Mouse (Mus musculus) forebrain, embryonic 15.5 days (tissue): Measurements from ENCODE around the gene Sf3a3. TPM values are rescaled to one million over a fixed set of nuclear protein-coding genes. Genes with fewer than 3 reads are reported as not detected.

Experiments used
- ATAC-seq: fragments of 200-750 bp; cut with Nextera tagmentation; replicated peaks from 2 replicates; pipeline ENCODE4 v1.8.0; 2017; ENCODE audit warnings: mild to moderate bottlenecking, moderate TSS enrichment, moderate library complexity
- H3K27ac ChIP-seq: fragments of 300-500 bp; sonication (generic); replicated peaks from 2 replicates; pipeline ENCODE4 v1.5.1; 2015; ENCODE audit warnings: mild to moderate bottlenecking, inconsistent platforms
- H3K27me3 ChIP-seq: fragments of 300-500 bp; sonication (generic); 2 replicates; pipeline ENCODE4 v1.6.1; 2015; ENCODE audit warnings: inconsistent platforms
- H3K36me3 ChIP-seq: fragments of 300-500 bp; sonication (generic); 2 replicates; pipeline ENCODE4 v1.6.1; 2015; ENCODE audit warnings: mild to moderate bottlenecking, inconsistent platforms
- H3K4me1 ChIP-seq: fragments of 300-500 bp; sonication (generic); 2 replicates; pipeline ENCODE4 v1.6.1; 2015; ENCODE audit warnings: inconsistent platforms
- H3K4me2 ChIP-seq: fragments of 300-500 bp; sonication (generic); replicated peaks from 2 replicates; pipeline ENCODE4 v1.6.1; 2015; ENCODE audit warnings: mild to moderate bottlenecking, inconsistent platforms
- H3K4me3 ChIP-seq: fragments of 300-500 bp; sonication (generic); 2 replicates; pipeline ENCODE4 v1.5.1; 2015; ENCODE audit warnings: mild to moderate bottlenecking, inconsistent platforms
- H3K9ac ChIP-seq: fragments of 300-500 bp; sonication (generic); replicated peaks from 2 replicates; pipeline ENCODE4 v1.6.1; 2015; ENCODE audit warnings: mild to moderate bottlenecking, inconsistent platforms
- H3K9me3 ChIP-seq: fragments of 300-500 bp; sonication (generic); 2 replicates; pipeline ENCODE4 v1.6.1; 2016; ENCODE audit warnings: inconsistent platforms
- whole genome bisulfite sequencing: fragments of 180-500 bp; shearing (Covaris S2); methylation state at CpG from one replicate; pipeline ENCODE4 v1.1.7; 2015; ENCODE audit warnings: mixed read lengths; 5-methylcytosine and 5-hydroxymethylcytosine counted together
- microRNA counts: library from miRNA; unstranded; fragments of <30 nt; microRNA quantifications from one replicate; lab custom pipeline; 2016
- microRNA-seq: library from miRNA; unstranded; fragments of <30 nt; microRNA quantifications from one replicate; pipeline ENCODE4, GENCODE M21; 2016
- polyA plus RNA-seq: library from polyadenylated mRNA; unstranded; fragments of >200 nt; fragmentation: Nextera tagmentation; extraction: Ambion mirVana; gene quantifications from 2 replicates; pipeline ENCODE4 v1.2.1, GENCODE M21; 2015

Gene Sf3a3
- polyA plus RNA-seq, 1 experiment from 2014 or later, result 133 TPM

DNA sequence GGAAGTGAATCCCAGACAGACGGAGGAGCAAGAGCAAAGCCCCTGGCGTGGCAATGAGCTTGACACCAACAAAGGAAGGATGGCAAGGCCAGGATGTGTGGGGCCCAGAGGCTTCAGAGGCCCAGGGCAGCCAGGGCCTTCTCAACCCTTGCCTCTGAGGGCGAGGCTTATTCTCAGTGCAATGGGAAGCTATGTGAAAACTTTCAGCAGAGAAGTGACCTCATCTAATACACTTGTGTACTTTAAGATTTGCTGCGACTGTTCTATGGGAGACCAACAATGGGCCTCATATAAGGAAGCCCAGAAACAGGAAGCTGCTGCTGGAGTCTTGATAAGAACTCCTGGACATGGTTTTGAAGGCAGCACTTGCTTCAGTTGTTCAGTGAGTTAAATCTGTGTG, 57.5 kb downstream of the Sf3a3 start:
- WGBS, result 68% methylated on average over 4 of the region's 4 CpGs
- no peak overlapping the region for H3K27ac ChIP-seq
- no peak for ATAC-seq

DNA sequence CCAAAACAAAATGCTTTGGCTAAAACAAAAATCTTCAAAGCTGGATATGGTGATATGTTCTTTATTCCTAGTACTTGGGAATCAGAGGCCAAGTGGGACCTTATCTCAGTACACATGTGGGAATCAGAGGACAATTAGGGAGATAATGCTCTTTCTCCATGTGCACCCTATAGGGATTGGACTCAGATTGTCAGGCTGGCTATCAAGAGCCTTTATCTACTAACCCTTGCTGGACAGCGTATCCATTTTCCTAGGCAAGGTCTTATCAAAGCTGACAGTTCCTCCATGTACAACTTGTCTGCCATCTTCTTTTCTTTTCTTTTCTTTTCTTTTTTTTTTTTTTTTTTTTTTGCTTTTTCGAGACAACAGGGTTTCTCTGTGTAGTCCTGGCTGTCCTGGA, 58.9 kb downstream of the Sf3a3 start:
- H3K36me3 ChIP-seq, result no peaks in the 10 kb centered on the region
- no peak overlapping the region for H3K4me2 ChIP-seq
- ATAC-seq, result no peak
- 80% methylated on average over 2 of the region's 2 CpGs for WGBS
- no peak overlapping the region for H3K4me3 ChIP-seq
- H3K4me1 ChIP-seq, result no peaks in the 10 kb centered on the region
- H3K9ac ChIP-seq, result no peak overlapping the region
- H3K27ac ChIP-seq, result no peak overlapping the region
- no peaks in the 10 kb centered on the region for H3K9me3 ChIP-seq
- no peaks in the 10 kb centered on the region for H3K27me3 ChIP-seq

More for the DNA sequence above, 57.5 kb downstream of the Sf3a3 start:
- Histone ChIP-seq H3K27me3 (no peaks in the 10 kb centered on the region), H3K4me1 (no peaks in the 10 kb centered on the region), H3K36me3 (no peaks in the 10 kb centered on the region), H3K9me3 (no peaks in the 10 kb centered on the region), H3K4me2 (no peak overlapping the region), H3K4me3 (no peak overlapping the region), H3K9ac (no peak overlapping the region)

DNA sequence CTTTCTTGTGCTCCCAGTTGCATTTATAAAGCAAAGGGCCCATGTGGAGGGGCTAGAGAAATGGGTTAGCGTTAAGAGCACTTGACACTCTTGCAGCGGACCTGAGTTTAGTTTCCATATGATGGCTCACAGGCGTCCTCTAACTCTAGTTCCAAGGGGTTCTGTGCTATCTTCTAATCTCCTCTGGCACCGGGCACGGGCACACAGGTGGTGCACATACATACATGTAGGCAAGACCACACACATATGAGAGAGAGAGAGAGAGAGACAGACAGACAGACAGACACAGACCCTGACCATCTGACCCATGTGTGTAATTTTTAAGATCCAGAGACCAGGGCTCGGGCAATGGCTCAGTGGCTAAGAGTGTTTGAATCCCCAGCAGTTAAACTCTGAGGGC, 59.4 kb downstream of the Sf3a3 start:
- WGBS, result 92% methylated on average over 6 of the region's 6 CpGs
- no peaks in the 10 kb centered on the region for H3K4me1 ChIP-seq
- H3K27me3 ChIP-seq, result no peaks in the 10 kb centered on the region
- no peaks in the 10 kb centered on the region for H3K9me3 ChIP-seq
- no peak overlapping the region for H3K27ac ChIP-seq
- H3K4me2 ChIP-seq, result no peak overlapping the region
- no peak for ATAC-seq
- no peak overlapping the region for H3K9ac ChIP-seq
- no peak overlapping the region for H3K4me3 ChIP-seq
- H3K36me3 ChIP-seq, result no peaks in the 10 kb centered on the region; the same call in 1 of the 2 replicates

DNA sequence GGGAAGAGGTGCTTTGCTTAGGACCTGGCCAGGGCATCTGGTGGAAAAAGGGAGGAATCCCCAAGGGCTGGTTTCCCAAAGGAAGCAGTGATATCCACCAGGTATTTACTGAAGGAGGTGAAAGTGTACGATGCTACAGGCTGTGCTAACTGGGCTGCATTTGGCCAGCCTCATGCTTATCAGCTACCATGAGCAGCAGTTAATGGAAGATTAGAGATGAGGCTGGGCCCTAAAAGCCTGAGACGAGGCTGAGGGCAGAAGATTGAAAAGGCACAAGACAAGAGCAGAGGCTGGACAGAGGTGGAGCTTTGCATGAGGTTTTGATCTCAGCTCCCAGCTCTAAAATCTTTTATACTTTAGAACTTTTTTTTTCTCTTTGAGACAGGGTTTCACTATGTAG, 59.9 kb downstream of the Sf3a3 start:
- Histone ChIP-seq H3K4me2 (no peak overlapping the region), H3K4me3 (no peak overlapping the region), H3K9ac (no peak overlapping the region), H3K36me3 (peaks cover 2% of the 10 kb centered on the region), H3K27ac (no peak overlapping the region), H3K27me3 (no peaks in the 10 kb centered on the region), H3K9me3 (no peaks in the 10 kb centered on the region), H3K4me1 (no peaks in the 10 kb centered on the region)
- WGBS, result 72% methylated on average over 2 of the region's 2 CpGs
- no peak for ATAC-seq

DNA sequence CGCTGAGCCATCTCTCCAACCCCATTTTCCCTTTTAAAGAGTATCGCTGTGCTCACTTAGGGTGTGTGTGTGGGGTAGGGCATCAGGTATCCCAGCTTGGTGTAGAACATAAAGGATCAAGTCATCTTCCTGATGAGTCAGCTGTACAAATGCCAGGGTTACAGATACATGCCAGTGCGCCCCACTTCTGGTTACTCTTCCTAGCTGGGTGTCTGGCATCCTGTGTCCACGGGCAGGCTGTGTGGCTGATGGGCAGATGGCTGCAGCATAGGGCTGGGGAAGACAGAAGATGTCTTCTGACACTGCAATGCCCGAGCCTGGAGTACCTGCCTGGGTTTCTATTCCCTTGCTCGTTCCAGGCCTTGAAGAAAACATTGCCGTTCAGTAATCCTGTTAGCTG, 66.8 kb downstream of the Sf3a3 start:
- H3K4me3 ChIP-seq, result no peak overlapping the region
- peaks cover 37% of the 10 kb centered on the region for H3K36me3 ChIP-seq
- no peak for ATAC-seq
- H3K4me1 ChIP-seq, result no peaks in the 10 kb centered on the region
- H3K27me3 ChIP-seq, result no peaks in the 10 kb centered on the region
- H3K4me2 ChIP-seq, result no peak overlapping the region
- 62% methylated on average over 7 of the region's 7 CpGs for WGBS
- H3K27ac ChIP-seq, result no peak overlapping the region
- no peaks in the 10 kb centered on the region for H3K9me3 ChIP-seq
- no peak overlapping the region for H3K9ac ChIP-seq

MicroRNA genes within 50 kb of the gene (microRNA counts, 519-probe panel; counts per million panel counts)
- microRNA mmu-miR-697 (lab: Ali Mortazavi, UCI), result not detected
- microRNA mmu-miR-698 (lab: Ali Mortazavi, UCI), result not detected

Small RNA genes lying within 50 kb of the gene (microRNA-seq; reads per million reads assigned to microRNA genes)
- gene Gm24721 (not detected), gene Mir697 (not detected), gene Mir698 (not detected)

Other genes starting within 250 kb of the Sf3a3 start
- 1.2 TPM in 2 replicates for gene 3100002H09Rik, start 104.0 kb upstream of the Sf3a3 start, polyA plus RNA-seq
- 21.5 and 21.8 TPM in 2 replicates for gene Pou3f1, start 58.0 kb upstream of the Sf3a3 start, polyA plus RNA-seq
- 44.4 and 46.0 TPM in 2 replicates for gene Utp11, start 21.2 kb upstream of the Sf3a3 start, polyA plus RNA-seq
- gene Fhl3, start 14.1 kb upstream of the Sf3a3 start, polyA plus RNA-seq, result 1.6 and 2.2 TPM in 2 replicates
- gene Inpp5b, start 27.1 kb downstream of the Sf3a3 start, polyA plus RNA-seq, result 22.6 and 25.2 TPM in 2 replicates
- gene Mtf1, start 87.3 kb downstream of the Sf3a3 start, polyA plus RNA-seq, result 12.1 and 13.8 TPM in 2 replicates
- 51.1 and 59.3 TPM in 2 replicates for gene Yrdc, start 135.9 kb downstream of the Sf3a3 start, polyA plus RNA-seq
- gene 1110065P20Rik, start 136.4 kb downstream of the Sf3a3 start, polyA plus RNA-seq, result 81.3 and 86.1 TPM in 2 replicates
- gene Maneal, start 147.4 kb downstream of the Sf3a3 start, polyA plus RNA-seq, result 9.3 and 10.2 TPM in 2 replicates
- 1.3 and 1.4 TPM in 2 replicates for gene Epha10, start 166.1 kb downstream of the Sf3a3 start, polyA plus RNA-seq
- gene 9930104L06Rik, start 222.3 kb downstream of the Sf3a3 start, polyA plus RNA-seq, result 16.2 and 20.0 TPM in 2 replicates
- 81.4 and 87.0 TPM in 2 replicates for gene Cdca8, start 224.5 kb downstream of the Sf3a3 start, polyA plus RNA-seq